Mouse (Mus musculus) hindbrain, embryonic 11.5 days (tissue): Measurements from ENCODE around the gene Prkch. TPM values are rescaled to one million over a fixed set of nuclear protein-coding genes. Genes with fewer than 3 reads are reported as not detected.

ENCODE experiments used
- ATAC-seq: fragments of 200-750 bp; cut with Nextera tagmentation; 2 replicates; pipeline ENCODE4 v1.8.0; 2017; ENCODE audit warnings: mild to moderate bottlenecking, moderate TSS enrichment, moderate library complexity; ENCODE audit not compliant: low FRiP score
- DNase-seq: peaks from one replicate; pipeline ENCODE4 v3.0.0-alpha.2; 2015; ENCODE audit warnings: low spot score
- H3K27ac ChIP-seq: fragments of 300-500 bp; sonication (generic); 2 replicates; pipeline ENCODE4 v1.5.1; 2014; ENCODE audit warnings: mild to moderate bottlenecking, low read depth, low read length
- H3K27me3 ChIP-seq: fragments of 300-500 bp; sonication (generic); 2 replicates; pipeline ENCODE4 v1.6.1; 2014; ENCODE audit warnings: mild to moderate bottlenecking, low read length, moderate library complexity, mixed read lengths; ENCODE audit not compliant: control insufficient read depth, insufficient read depth
- H3K36me3 ChIP-seq: fragments of 300-500 bp; sonication (generic); 2 replicates; pipeline ENCODE4 v1.6.1; 2014; ENCODE audit warnings: mild to moderate bottlenecking, low read length, moderate library complexity, mixed read lengths; ENCODE audit not compliant: control insufficient read depth, insufficient read depth
- H3K4me1 ChIP-seq: fragments of 300-500 bp; sonication (generic); replicated peaks from 2 replicates; pipeline ENCODE4 v1.6.1; 2014; ENCODE audit warnings: low read length, mixed read lengths; ENCODE audit not compliant: control insufficient read depth, insufficient read depth
- H3K4me2 ChIP-seq: fragments of 300-500 bp; sonication (generic); replicated peaks from 2 replicates; pipeline ENCODE4 v1.6.1; 2014; ENCODE audit warnings: mild to moderate bottlenecking, low read depth, low read length
- H3K4me3 ChIP-seq: fragments of 300-500 bp; sonication (generic); 2 replicates; pipeline ENCODE4 v1.5.1; 2014; ENCODE audit warnings: low read depth, low read length
- H3K9ac ChIP-seq: fragments of 300-500 bp; sonication (generic); 2 replicates; pipeline ENCODE4 v1.6.1; 2014; ENCODE audit warnings: low read depth, low read length
- H3K9me3 ChIP-seq: fragments of 300-500 bp; sonication (generic); 2 replicates; pipeline ENCODE4 v1.6.1; 2016; ENCODE audit warnings: low read length; ENCODE audit not compliant: control insufficient read depth
- WGBS: fragments of 180-500 bp; shearing (Covaris S2); extraction: QIAGEN DNeasy Blood & Tissue Kit; methylation state at CpG from one replicate; pipeline ENCODE4 v1.1.7; 2014; 5-methylcytosine and 5-hydroxymethylcytosine counted together
- polyA plus RNA-seq: library from polyadenylated mRNA; unstranded; fragments of >200 nt; fragmentation: Nextera tagmentation; extraction: Ambion mirVana; gene quantifications from 2 replicates; pipeline ENCODE4 v1.2.1, GENCODE M21; 2014

Prkch gene
- polyA plus RNA-seq, 1 experiment from 2014 or later, result 10.5 TPM

DNA sequence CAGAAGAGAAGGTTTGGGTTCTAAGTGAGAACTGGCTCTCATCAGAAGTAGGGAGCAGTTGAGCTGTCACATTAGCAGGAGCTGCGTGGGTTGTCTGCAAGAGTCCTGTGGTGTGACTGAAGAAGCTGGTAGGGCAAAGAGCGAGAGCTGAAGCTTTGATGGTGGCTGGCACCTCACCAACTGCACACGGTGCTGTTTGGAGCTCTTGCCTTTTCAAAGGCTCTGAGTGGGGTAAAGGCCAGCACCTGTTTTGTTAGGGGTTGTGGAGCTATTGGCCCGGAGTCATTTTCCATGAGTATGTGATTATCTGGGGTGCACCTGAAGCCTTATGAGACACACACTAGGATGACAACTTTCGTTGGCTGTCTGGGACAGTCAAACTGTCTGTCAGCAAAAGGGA is 113.8 kb downstream of the Prkch start:
- Histone ChIP-seq H3K9ac (no peak overlapping the region), H3K27me3 (no peaks in the 10 kb centered on the region), H3K4me2 (no peak overlapping the region), H3K4me3 (no peak overlapping the region), H3K36me3 (no peaks in the 10 kb centered on the region), H3K27ac (no peak overlapping the region), H3K9me3 (no peaks in the 10 kb centered on the region), H3K4me1 (no peaks in the 10 kb centered on the region)
- ATAC-seq, result no peak
- no peak for DNase-seq
- WGBS, result 90% methylated on average over 5 of the region's 5 CpGs

DNA sequence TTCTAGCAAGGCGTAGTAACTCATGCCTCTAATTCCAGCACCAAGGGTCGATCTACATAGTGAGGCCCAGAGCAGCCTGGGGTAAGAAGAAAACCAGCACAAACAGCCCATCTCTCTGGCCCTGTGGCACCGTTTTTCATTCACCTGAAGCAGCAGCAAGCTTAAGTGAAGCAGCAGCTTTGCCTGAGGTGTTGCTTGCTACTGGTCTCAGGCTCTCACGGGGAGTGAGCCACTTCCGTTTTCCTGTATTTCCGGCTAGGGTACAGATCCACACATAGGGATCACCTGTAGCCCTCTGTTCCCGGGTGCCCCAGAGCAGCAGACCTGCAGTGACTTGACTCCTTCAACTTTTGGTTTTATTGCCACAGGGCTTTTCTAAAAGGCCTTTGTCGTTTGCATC is 114.2 kb downstream of the Prkch start:
- no peak overlapping the region for H3K27ac ChIP-seq
- no peak overlapping the region for H3K9ac ChIP-seq
- 79% methylated on average over 8 of the region's 8 CpGs for WGBS
- H3K4me2 ChIP-seq, result no peak overlapping the region
- no peak for ATAC-seq
- H3K9me3 ChIP-seq, result no peaks in the 10 kb centered on the region
- H3K36me3 ChIP-seq, result no peaks in the 10 kb centered on the region
- H3K4me3 ChIP-seq, result no peak overlapping the region
- H3K4me1 ChIP-seq, result no peaks in the 10 kb centered on the region
- no peaks in the 10 kb centered on the region for H3K27me3 ChIP-seq
- DNase-seq, result no peak

- H3K4me3 ChIP-seq, result no peak overlapping the region
- H3K27ac ChIP-seq, result no peak overlapping the region
- no peaks in the 10 kb centered on the region for H3K9me3 ChIP-seq
- no peak overlapping the region for H3K9ac ChIP-seq
- no peak overlapping the region for H3K4me2 ChIP-seq
- DNase-seq (no peak), ATAC-seq (no peak)
- H3K36me3 ChIP-seq, result no peaks in the 10 kb centered on the region
- no peaks in the 10 kb centered on the region for H3K27me3 ChIP-seq
- 86% methylated on average over 17 of the region's 17 CpGs for WGBS
- H3K4me1 ChIP-seq, result no peaks in the 10 kb centered on the region
These were observed 115.0 kb downstream of the Prkch start for GRCm38 (mm10) chr12:73699471-73700186.

DNA sequence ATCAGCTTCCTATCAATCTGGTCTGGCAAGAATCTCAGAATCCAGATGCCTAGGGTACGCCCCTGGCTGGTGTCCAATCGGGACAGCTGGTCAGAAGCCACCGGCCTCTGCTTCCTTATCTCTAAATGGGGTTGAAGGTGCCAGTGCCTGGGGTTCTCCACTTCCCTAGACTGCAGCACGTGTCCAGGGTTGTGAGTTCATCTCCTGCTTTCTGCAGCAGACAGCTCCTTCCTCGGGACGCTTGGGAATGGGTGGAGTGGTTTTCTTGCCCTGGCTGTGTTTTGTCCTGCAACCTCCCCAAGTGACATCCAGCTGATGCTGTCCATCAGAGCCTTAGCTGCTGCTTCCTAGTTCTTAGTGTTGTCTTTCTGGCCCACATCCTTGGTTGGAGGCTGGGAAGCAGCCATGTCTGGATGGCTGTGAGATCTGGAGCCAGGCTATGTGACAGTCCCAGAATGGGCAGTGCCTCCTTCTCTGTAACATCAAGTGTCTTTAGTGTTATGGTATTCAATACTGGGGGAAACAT is 116.0 kb downstream of the Prkch start:
- Histone ChIP-seq H3K9me3 (no peaks in the 10 kb centered on the region), H3K27ac (no peak overlapping the region), H3K4me2 (no peak overlapping the region), H3K9ac (no peak overlapping the region), H3K36me3 (no peaks in the 10 kb centered on the region), H3K4me1 (no peaks in the 10 kb centered on the region), H3K4me3 (no peak overlapping the region), H3K27me3 (no peaks in the 10 kb centered on the region)
- DNase-seq (no peak), ATAC-seq (no peak)
- WGBS, result 73% methylated on average over 6 of the region's 6 CpGs

DNA sequence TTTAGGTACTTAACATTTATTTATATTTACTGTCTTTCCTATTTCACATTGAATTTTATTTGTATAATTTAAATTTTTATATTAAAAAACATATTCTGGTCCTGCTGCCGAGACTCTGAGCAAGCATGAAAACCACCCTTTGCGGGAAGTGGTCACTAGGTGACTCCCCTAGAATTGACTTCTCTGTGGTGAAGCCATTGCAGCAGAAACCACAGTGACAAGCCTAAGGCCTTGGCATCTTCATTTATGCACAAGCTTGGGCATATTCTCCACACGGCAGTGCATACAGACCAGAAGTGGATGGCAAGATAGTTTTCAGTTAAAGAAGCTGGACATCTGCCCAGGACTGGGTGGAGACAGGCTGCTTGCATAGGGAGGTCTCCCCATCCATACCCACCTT is 117.4 kb downstream of the Prkch start:
- Histone ChIP-seq H3K4me1 (no peaks in the 10 kb centered on the region), H3K4me3 (no peak overlapping the region), H3K9ac (no peak overlapping the region), H3K27ac (no peak overlapping the region), H3K4me2 (no peak overlapping the region), H3K9me3 (no peaks in the 10 kb centered on the region), H3K27me3 (no peaks in the 10 kb centered on the region), H3K36me3 (no peaks in the 10 kb centered on the region)
- DNase-seq (no peak), ATAC-seq (no peak)
- 87% methylated on average over 3 of the region's 3 CpGs for WGBS

- no peaks in the 10 kb centered on the region for H3K36me3 ChIP-seq
- no peak for DNase-seq
- ATAC-seq, result no peak
- H3K27me3 ChIP-seq, result no peaks in the 10 kb centered on the region
- no peak overlapping the region for H3K4me3 ChIP-seq
- H3K9me3 ChIP-seq, result no peaks in the 10 kb centered on the region
- WGBS, result 79% methylated on average over 3 of the region's 3 CpGs
- H3K4me2 ChIP-seq, result no peak overlapping the region
- H3K4me1 ChIP-seq, result no peaks in the 10 kb centered on the region
- no peak overlapping the region for H3K27ac ChIP-seq
- H3K9ac ChIP-seq, result no peak overlapping the region
These were observed 119.8 kb downstream of the Prkch start for GRCm38 (mm10) chr12:73704382-73704781.

- Histone ChIP-seq H3K27me3 (0 out of 2 replicates have a peak, but pooled peaks cover 2% of the 10 kb centered on the region), H3K4me3 (no peak overlapping the region), H3K9ac (no peak overlapping the region), H3K9me3 (no peaks in the 10 kb centered on the region), H3K4me1 (no peaks in the 10 kb centered on the region), H3K27ac (no peak overlapping the region), H3K4me2 (no peak overlapping the region), H3K36me3 (no peaks in the 10 kb centered on the region)
- DNase-seq (peak; percentile 69), ATAC-seq (0 out of 2 replicates have a peak, but pooled peaks have one; percentile 35)
- 46% methylated on average over 7 of the region's 7 CpGs for WGBS
These were observed 120.6 kb downstream of the Prkch start for GRCm38 (mm10) chr12:73705097-73705690.

- H3K27ac ChIP-seq, result no peak overlapping the region
These were observed 123.9 kb downstream of the Prkch start for GRCm38 (mm10) chr12:73708498-73708897.

DNA sequence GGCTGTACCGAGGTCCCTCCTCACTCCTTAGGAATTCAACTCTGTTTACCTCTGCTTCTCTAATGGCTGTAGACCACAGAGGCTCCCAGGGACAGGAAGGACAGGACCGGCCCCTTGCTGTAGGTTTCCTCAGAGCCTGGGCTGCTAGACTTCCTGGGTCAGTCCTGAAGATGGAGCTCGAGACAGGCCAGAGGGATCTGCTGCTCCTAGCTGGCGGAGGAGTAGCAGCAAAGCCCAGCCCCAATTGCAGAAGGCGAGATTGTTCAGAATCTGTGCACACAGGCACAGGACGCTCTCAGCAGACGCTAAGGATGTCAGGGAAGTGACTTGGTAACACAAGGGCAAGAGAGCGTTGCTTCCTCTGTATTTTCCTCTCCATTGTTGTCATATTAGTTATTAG is 124.3 kb downstream of the Prkch start:
- Histone ChIP-seq H3K4me1 (no peaks in the 10 kb centered on the region), H3K4me2 (no peak overlapping the region), H3K36me3 (no peaks in the 10 kb centered on the region), H3K4me3 (no peak overlapping the region), H3K27ac (no peak overlapping the region), H3K9ac (no peak overlapping the region), H3K9me3 (no peaks in the 10 kb centered on the region), H3K27me3 (0 out of 2 replicates have a peak, but pooled peaks cover 2% of the 10 kb centered on the region)
- no peak for ATAC-seq
- peak; percentile 42 for DNase-seq
- 42% methylated on average over 8 of the region's 8 CpGs for WGBS

More at GRCm38 (mm10) chr12:73708498-73708897, 123.9 kb downstream of the Prkch start:
- 0 out of 2 replicates have a peak, but pooled peaks cover 2% of the 10 kb centered on the region for H3K27me3 ChIP-seq
- no peaks in the 10 kb centered on the region for H3K9me3 ChIP-seq
- H3K36me3 ChIP-seq, result no peaks in the 10 kb centered on the region
- ATAC-seq (no peak), DNase-seq (no peak)
- no peak overlapping the region for H3K4me2 ChIP-seq
- no peak overlapping the region for H3K4me3 ChIP-seq
- no peak overlapping the region for H3K9ac ChIP-seq
- H3K4me1 ChIP-seq, result no peaks in the 10 kb centered on the region
- 49% methylated on average over 5 of the region's 5 CpGs for WGBS
